Mouse (Mus musculus): Measurements from ENCODE around the gene Zfp951. TPM values are rescaled to one million over a fixed set of nuclear protein-coding genes. Genes with fewer than 3 reads are reported as not detected.
"Not testable (repeated sequence)": the region's sequence is repeated elsewhere in the genome, so short reads cannot be mapped to it uniquely, and the experiment has no call there.

Gene Zfp951
- polyA plus RNA-seq (2012; rRNA removed) = 0.95 and 1.3 TPM in 2 replicates

DNA sequence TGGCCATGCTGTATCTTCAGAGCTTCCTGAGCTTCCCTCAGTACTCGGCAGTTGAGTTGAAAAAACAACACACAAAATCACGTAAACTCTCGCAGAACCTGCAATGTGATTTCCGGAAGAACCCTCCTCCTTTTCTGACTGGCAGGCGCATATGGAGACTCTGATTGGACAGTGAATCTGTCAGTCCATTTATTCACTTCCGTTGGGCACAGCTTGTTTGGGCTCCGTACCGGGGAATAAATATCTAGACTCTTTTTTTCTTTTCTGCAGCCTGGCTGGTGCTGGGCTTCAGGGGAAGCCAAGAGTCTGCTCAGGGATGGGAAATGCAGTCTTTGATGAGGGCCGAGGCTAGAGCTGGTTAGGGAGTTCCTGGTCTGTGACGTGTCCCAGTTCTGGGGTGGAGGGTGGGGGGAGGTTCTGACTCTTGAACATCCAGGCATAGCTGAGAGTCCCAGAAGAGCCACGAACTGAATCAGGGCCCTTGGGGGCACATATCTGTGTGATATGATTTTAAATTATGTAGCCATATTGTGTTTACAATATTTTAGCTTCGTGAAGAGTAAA, at the start of gene Zfp951:
Gene Zfp951, minus strand, starts transcription at position 109 of the 564 bp plus-strand sequence.
- DNase-seq (ENCODE audit: low read depth) = peak; percentile 22

DNA sequence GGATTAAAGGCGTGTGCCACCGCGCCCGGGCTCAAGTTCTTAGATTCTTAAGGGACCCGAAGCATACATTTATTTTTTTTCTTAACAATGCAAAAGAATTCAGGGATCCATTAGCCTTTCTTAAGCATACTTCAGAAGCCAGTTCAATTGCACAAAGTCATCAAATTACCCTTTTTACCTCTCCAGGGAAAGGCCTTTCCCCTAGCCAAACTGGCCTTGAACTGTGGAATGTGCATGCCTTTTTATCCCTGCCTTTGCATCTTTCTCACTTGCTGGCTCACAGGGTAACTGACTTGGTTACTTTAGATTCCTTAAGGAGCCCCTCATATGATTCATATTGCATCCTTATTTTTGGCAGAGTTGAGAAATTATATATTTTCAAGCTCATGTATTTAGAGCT, 46.7 kb upstream of the Zfp951 start:
- not testable (repeated sequence) for DNase-seq (ENCODE audit: low read depth)

DNA sequence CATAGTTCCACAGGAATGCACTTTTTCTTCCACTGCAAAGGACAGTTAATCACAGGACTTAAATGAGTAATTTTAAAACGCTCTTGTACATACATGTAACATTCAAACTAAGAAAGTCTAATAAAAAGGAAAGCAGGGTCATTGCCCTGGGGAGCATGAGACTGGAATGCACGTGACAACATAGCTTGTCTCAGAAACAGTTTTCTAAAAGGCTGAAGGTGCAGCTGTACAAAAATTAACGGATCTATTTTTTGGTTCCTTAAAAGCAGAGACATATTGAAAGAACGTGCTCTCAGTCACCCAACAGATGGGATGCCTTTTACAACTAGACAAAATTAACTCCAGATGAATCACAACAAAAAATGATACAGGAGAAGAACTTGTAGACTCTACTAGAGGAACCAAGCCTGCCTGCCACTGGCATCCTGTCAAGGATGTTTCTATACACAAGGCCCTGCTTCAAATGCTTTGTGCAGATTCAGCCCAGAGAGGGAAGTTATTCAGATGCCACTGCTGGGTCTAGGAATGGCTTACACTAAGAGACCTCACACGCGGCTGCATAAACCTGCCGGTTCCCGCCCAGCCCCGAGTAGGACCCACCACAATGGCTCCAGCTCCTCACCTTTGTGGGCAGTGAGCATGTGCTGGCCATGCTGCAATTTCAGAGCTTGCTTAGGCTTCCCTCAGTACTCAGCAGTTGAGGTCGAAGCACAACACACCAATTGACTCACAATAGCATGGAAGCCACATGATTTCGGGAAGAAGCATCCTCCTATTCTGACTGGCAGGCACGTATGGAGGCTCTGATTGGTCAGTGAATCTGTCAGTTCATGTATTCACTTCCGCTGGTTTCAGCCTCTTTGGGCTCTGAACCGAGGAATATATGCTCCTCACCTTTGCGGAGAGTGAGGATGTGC, 567 bp downstream of the Zfp951 start:
- peak; percentile 5 for DNase-seq (ENCODE audit: low read depth)

DNA sequence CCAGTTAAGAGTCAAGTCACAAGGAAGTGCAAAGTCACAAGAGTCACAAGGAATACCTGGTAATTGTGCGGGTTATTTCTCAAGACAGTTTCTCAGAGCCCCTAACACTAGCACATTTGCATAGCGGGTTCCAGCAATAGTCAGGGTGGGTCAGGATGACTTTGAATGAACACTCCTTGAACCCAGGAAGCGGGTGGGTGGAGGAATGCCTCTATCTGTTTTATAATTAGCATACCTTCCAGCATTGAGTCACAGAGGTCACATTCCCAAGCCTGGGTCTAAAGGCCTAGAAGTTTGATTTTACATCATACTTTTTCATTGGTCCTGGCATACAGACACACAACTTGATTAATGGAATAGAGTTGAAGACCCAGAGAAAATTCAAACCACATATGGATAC, 5.3 kb downstream of the Zfp951 start:
- not testable (repeated sequence) for DNase-seq (ENCODE audit: low read depth)

DNA sequence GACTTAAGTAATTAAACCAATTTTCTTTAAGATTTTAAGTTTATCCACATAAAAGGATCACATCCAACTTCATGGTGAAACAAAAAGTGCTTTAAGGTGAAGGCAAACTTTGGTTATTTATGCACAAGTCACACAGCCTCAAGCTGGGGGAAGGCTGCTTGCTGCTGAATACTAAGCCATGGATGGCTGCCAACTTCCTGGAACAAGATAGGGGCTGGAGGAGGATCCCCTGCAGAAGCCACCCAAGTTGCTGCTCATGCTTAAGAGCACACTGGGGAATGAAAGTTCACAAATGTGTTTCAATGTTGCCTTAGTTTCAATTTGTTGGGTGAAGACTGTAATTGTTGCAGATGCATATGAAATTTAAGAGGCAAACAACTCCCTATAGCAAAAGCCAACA, 26.5 kb downstream of the Zfp951 start:
- DNase-seq (ENCODE audit: low read depth) = no peak

DNA sequence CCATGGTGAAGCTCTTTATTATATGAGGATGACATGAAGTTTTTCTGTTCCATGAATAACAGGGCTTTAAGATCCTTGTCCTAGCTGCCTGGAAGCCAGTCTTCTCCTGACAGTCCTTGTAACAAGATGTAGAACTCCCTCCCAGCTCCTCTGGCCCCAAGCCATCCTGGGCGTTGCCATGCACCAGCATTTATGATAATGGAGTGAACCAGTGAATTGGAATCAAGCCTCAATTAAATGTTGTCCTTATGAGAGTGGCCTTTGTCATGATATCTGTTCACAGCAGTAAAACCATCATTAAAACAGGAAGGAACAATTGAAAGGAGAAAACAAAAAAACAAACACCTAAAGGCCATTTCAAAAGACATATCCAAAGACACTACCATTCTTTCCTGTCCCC, 30.3 kb downstream of the Zfp951 start:
- no peak for DNase-seq (ENCODE audit: low read depth)

DNA sequence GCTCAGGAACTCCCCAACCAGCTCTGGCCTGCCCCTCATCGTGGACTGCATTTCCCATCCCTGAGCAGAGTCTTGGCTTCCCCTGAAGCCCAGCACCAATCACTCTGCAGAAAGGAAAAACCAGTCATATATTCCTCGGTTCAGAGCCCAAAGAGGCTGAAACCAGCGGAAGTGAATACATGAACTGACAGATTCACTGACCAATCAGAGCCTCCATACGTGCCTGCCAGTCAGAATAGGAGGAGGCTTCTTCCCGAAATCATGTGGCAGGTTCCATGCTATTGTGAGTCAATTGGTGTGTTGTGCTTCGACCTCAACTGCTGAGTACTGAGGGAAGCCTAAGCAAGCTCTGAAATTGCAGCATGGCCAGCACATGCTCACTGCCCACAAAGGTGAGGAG, 89.7 kb downstream of the Zfp951 start:
- not testable (repeated sequence) for DNase-seq (ENCODE audit: low read depth)

Other genes with a start within 250 kb of the Zfp951 start
- 0.53 and 0.69 TPM in 2 replicates for gene Abcg3, start 122.6 kb upstream of the Zfp951 start, polyA plus RNA-seq (2012; rRNA removed)

Data from gonadal fat pad, adult 2 months (tissue).